Mouse (Mus musculus): ENCODE results near the gene Klhl32. TPM values are rescaled to one million over a fixed set of nuclear protein-coding genes. Genes with fewer than 3 reads are reported as not detected.
A peak's percentile ranks its signal among the peaks of the same experiment; 100 is the strongest.

Gene Klhl32
- polyA plus RNA-seq, 1 experiment, result 8.8 TPM

DNA sequence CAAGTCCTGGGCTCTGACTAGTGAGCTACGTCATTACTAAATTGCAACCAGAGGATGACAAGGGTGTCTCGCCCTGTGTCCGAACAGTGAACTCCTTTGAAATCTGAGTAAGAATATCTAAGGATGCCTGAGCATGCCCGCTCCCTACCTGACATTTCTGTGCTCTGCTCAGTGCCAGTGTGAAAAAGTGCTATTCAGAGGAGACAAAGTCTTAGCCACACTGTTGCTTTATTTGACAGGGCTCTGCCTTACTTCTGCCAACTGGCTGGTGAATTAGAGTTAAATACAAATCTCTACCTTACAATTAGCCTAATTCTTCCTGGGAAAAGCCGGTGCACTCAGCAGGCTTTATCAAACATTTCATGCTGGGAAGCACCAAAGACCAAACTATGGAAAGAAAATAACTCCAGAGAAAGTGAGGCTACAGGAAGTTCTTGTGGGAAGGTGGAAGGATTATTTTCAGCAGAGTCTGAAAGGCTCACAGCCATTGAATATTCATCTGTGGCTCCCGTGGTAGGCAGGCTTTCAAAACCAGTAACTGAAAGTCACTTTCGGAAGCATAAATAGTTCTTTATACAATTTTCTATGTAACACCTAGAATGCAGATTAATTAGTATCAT lies 57.1 kb downstream of the Klhl32 start:
- TF ChIP-seq CTCF (IDR thresholded peaks at IDR 0.05; ENCODE audit: borderline replicate concordance, extremely low read depth, insufficient read depth, insufficient read length) (no peak), POLR2A (IDR thresholded peaks at IDR 0.05; ENCODE audit: borderline replicate concordance, extremely low read depth, insufficient read depth, insufficient read length, poor library complexity, severe bottlenecking) (no peak)
- DNase-seq (ENCODE audit: low read depth), result peak; percentile 62

DNA sequence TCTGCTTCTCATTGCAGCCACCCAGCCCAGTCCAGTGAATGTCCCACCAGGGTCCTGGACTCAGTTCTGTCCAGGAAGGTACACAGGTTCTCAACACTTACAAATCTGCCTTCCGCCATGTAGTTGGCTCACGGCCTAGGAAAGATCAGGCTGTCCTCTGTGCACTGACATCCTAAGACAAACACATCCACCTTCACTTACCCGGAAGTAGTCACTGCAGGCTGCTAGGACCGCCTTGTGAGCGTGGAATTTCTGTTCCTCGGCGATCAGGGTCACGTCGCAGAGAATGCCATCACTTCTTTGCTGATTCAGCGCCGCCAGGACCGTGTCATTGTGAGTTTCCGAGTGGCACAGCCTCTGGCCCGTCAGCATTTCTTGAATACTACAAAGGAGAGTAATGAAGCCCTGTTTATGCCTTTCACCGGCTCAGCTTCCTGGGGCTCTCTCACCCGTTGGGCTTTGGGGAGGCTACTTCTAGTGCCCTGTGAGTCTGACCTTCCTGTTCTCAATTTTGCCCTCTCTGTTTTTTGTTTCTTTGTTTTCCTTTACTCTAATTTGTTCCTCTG lies 58.4 kb downstream of the Klhl32 start:
- peak; percentile 41 for DNase-seq (ENCODE audit: low read depth)
- TF ChIP-seq POLR2A (IDR thresholded peaks at IDR 0.05; ENCODE audit: borderline replicate concordance, extremely low read depth, insufficient read depth, insufficient read length, poor library complexity, severe bottlenecking) (no peak), CTCF (IDR thresholded peaks at IDR 0.05; ENCODE audit: borderline replicate concordance, extremely low read depth, insufficient read depth, insufficient read length) (no peak)

DNA sequence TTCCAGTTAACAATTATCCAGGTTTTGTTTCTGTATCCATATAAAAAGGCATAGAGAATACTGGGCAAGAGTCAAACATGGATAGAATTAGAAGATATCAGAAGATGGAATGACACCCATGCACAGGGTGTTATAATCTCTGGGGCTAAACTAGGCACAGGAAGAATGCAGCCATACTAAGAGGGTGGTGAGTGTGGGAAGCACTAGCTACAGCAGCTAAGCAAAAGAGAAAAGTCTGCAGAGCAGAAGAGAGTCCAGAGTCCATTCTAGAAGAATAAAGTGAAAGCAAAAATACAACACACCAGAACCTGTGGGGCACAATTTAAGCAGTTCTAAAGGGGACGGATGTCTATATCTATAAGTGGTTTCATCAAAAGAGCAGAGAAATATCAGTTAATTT lies 61.6 kb downstream of the Klhl32 start:
- DNase-seq (ENCODE audit: low read depth), result no peak
- no peak for TF ChIP-seq CTCF (IDR thresholded peaks at IDR 0.05; ENCODE audit: borderline replicate concordance, extremely low read depth, insufficient read depth, insufficient read length)
- no peak for TF ChIP-seq POLR2A (IDR thresholded peaks at IDR 0.05; ENCODE audit: borderline replicate concordance, extremely low read depth, insufficient read depth, insufficient read length, poor library complexity, severe bottlenecking)

DNA sequence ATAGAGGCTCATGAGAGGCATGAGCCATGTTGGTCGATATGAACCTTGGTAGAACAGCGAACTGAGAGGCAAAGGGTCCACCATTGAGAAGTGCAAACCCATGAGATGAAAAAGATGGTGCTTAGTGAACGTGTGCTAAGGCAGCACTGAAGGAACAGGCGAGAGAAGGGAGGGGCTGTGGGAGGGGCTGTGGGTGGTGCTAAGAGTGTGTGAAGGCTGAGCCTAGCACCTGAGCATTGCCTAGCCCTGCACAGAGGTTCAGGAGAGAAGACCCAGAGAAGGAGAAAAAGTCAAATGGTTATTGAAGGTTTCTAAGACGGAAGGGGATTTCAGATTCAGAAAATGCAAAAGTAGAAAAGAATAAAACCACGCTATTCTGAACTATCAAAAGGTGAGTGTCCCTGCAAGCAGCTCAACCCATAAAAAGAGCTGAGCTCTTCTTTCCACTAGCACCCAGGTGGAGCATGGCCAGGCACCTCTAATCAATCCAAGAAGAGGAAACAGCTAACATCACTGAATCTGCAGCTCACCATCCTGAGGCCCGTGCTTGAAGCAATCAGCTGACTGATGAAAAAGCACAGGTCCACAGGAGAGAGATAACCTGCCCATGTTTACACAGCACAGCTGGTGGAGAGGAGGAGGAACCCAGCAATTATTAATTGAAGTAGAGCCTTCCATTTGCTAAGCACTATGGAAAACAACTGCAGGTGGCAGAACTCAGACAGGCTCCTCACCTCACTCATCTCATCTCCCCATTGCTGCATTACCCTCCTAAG lies 65.0 kb downstream of the Klhl32 start:
- DNase-seq (ENCODE audit: low read depth), result no peak
- TF ChIP-seq POLR2A (IDR thresholded peaks at IDR 0.05; ENCODE audit: borderline replicate concordance, extremely low read depth, insufficient read depth, insufficient read length, poor library complexity, severe bottlenecking), result no peak

GRCm38 (mm10) chr4:24765919-24766318 lies 85.0 kb downstream of the Klhl32 start:
- TF ChIP-seq CTCF (IDR thresholded peaks at IDR 0.05; ENCODE audit: borderline replicate concordance, extremely low read depth, insufficient read depth, insufficient read length) (no peak), POLR2A (IDR thresholded peaks at IDR 0.05; ENCODE audit: borderline replicate concordance, extremely low read depth, insufficient read depth, insufficient read length, poor library complexity, severe bottlenecking) (no peak)
- no peak for DNase-seq (ENCODE audit: low read depth)

DNA sequence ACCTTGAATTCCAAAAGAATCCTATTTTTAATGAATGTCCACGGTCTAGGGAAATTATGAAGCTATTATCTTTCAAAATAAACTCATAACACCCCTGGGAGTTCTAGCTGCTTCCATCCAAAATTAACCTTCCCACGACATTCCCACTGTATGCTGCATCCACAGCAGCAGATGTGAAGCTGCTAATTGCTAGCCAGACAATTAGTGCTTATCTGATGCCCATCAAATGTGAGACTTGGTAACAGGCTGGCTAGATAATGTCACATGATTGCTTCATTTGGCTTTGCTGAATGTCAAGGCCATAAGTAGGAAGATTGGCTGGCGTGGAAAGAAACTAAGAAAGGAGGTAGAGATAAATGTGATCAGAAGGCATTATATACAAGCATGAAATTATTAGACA lies 85.5 kb downstream of the Klhl32 start:
- TF ChIP-seq CTCF (IDR thresholded peaks at IDR 0.05; ENCODE audit: borderline replicate concordance, extremely low read depth, insufficient read depth, insufficient read length) (no peak), POLR2A (IDR thresholded peaks at IDR 0.05; ENCODE audit: borderline replicate concordance, extremely low read depth, insufficient read depth, insufficient read length, poor library complexity, severe bottlenecking) (no peak)
- DNase-seq (ENCODE audit: low read depth), result peak; percentile 68

GRCm38 (mm10) chr4:24764558-24764957 lies 86.4 kb downstream of the Klhl32 start:
- DNase-seq (ENCODE audit: low read depth), result peak; percentile 46
- TF ChIP-seq POLR2A (IDR thresholded peaks at IDR 0.05; ENCODE audit: borderline replicate concordance, extremely low read depth, insufficient read depth, insufficient read length, poor library complexity, severe bottlenecking), result no peak
- no peak for TF ChIP-seq CTCF (IDR thresholded peaks at IDR 0.05; ENCODE audit: borderline replicate concordance, extremely low read depth, insufficient read depth, insufficient read length)

- TF ChIP-seq POLR2A (IDR thresholded peaks at IDR 0.05; ENCODE audit: borderline replicate concordance, extremely low read depth, insufficient read depth, insufficient read length, poor library complexity, severe bottlenecking) (no peak), CTCF (IDR thresholded peaks at IDR 0.05; ENCODE audit: borderline replicate concordance, extremely low read depth, insufficient read depth, insufficient read length) (no peak)
- no peak for DNase-seq (ENCODE audit: low read depth)
Measured at GRCm38 (mm10) chr4:24763451-24763850, 87.5 kb downstream of the Klhl32 start.

DNA sequence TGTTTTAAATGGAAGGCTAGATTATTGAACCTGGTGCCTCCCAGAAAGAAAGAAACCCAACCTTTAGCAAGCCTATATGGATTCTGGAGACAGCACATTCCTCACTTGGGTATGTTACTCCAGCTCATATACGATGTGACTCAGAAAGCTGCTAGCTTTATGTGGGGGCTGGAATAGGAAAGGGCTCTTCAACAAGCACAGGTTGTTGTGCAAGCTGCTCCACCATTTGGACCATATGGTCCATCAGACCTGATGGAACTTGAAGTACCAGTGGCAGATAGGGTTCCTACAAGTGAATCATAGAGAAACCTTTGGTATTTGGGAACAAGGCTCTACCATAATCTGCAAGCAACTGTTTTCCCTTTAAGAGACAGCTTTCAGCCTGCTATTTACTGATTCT lies 92.0 kb downstream of the Klhl32 start:
- no peak for DNase-seq (ENCODE audit: low read depth)

GRCm38 (mm10) chr4:24752517-24753208 lies 98.3 kb downstream of the Klhl32 start:
- TF ChIP-seq POLR2A (IDR thresholded peaks at IDR 0.05; ENCODE audit: borderline replicate concordance, extremely low read depth, insufficient read depth, insufficient read length, poor library complexity, severe bottlenecking) (no peak), CTCF (IDR thresholded peaks at IDR 0.05; ENCODE audit: borderline replicate concordance, extremely low read depth, insufficient read depth, insufficient read length) (no peak)
- DNase-seq (ENCODE audit: low read depth), result peak; percentile 36

More for the DNA sequence above, 92.0 kb downstream of the Klhl32 start:
- no peak for TF ChIP-seq POLR2A (IDR thresholded peaks at IDR 0.05; ENCODE audit: borderline replicate concordance, extremely low read depth, insufficient read depth, insufficient read length, poor library complexity, severe bottlenecking)
- no peak for TF ChIP-seq CTCF (IDR thresholded peaks at IDR 0.05; ENCODE audit: borderline replicate concordance, extremely low read depth, insufficient read depth, insufficient read length)

GRCm38 (mm10) chr4:24737080-24737479 lies 113.8 kb downstream of the Klhl32 start:
- no peak for TF ChIP-seq CTCF (IDR thresholded peaks at IDR 0.05; ENCODE audit: borderline replicate concordance, extremely low read depth, insufficient read depth, insufficient read length)
- no peak for TF ChIP-seq POLR2A (IDR thresholded peaks at IDR 0.05; ENCODE audit: borderline replicate concordance, extremely low read depth, insufficient read depth, insufficient read length, poor library complexity, severe bottlenecking)
- DNase-seq (ENCODE audit: low read depth), result no peak

All from brain, embryonic 14.5 days (tissue).